Mouse (Mus musculus): ENCODE measurements around the gene Prkce. TPM values are rescaled to one million over a fixed set of nuclear protein-coding genes. Genes with fewer than 3 reads are reported as not detected.

Prkce gene
- total RNA-seq, 2 experiments from 2014 or later = 2.3 to 5.9 TPM

DNA sequence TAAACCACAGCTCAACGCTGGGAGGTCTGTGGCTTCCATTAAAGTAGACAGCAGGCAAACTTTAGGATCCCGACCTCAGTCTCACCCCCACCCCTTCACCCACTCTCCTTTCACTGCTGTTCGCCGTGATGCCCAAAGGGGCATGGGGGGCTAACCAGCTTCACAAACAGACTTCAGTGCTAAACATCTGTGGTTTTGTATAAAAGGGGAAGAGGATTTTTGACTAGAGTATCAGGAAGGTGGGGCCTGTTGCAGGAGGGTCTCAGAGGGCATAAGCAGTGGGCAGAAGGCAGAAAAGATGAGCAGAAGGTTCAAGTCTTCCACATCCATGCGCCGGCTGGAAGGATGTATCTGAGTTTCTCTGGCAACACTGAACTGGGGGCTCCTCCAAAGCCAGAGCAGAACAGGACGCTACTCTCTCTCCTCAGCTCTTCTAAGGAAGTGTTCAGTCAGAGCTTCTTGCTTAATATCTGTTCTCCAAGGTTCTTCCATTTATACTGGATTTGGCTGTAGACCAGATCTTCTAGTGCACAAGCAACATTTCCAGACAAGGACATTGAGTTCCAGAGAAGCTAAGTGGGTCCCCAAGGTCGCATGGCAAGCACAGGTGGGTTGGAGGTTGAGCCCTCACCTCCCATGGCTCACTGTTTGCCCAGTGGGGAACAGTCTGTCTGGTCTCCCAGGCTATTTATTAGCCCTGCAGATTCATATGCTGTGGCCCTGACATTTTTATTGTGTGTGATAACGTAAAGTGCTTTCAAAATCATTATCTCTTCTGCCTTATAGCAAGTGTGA lies 2.8 kb downstream of the Prkce start:
- ATAC-seq (replicated peaks; ENCODE audit: poor library complexity, severe bottlenecking) = peak; percentile 40

DNA sequence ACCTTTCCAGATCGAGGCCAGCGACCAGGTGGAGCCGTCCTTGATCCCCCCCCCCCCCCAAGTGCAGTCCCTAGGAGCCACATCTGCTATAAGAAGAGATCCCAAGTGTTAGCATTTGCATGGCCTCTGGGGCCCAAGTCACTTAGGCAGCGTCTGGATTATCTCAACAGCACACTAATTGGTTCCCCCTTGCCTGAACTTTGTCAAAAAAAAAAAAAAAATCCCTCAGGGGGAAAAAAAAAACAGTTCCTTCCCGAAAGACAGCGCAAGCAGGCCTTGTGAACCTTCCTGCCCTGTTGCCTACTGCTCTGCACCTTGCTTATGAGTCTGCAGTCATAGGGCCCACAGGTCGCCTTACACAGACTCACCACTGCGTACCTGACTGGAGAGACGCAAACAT lies 7.9 kb downstream of the Prkce start:
- ATAC-seq (replicated peaks; ENCODE audit: poor library complexity, severe bottlenecking) = no peak

DNA sequence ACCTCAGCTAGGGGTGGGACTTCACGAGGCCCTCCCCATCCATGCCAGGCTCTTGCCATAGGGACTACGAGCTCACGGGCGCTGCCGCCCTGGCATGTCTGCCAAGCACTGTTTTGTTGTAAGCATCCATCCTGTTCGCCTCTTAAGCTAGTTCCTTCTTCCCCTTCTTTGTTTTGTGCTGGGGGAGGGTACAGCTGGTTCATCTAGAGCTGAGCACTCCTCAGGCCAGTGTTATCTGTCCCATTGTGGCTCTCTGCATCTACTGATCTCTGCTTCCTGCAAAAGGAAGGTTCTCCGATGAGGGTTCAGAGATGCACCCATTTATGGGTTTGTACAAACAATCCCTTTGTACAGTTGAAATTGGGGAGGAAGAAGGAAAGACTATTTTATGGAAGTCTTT lies 9.1 kb downstream of the Prkce start:
- ATAC-seq (replicated peaks; ENCODE audit: poor library complexity, severe bottlenecking) = peak; percentile 35; the same call in 1 of the 2 replicates

DNA sequence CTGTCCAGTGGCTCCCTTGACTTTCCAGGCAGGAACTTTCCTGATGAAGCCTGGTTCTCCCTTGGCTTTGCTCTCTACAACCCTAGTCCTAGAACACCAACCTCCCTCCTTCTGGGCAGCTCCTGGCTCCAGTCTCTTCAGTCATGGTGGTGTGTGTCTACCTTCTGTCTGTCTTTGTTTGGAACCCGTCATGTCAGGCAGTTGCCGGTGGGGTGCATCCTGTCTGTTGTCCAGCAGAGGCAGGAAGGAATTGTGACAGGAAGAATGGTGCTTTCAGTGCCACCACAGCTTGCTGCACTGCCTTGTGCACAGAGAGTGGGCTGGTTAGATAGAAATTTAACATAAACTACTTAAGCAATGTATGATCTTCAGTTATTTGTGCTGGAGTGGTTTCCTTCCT lies 16.2 kb downstream of the Prkce start:
- ATAC-seq (replicated peaks; ENCODE audit: poor library complexity, severe bottlenecking) = peak; percentile 23

DNA sequence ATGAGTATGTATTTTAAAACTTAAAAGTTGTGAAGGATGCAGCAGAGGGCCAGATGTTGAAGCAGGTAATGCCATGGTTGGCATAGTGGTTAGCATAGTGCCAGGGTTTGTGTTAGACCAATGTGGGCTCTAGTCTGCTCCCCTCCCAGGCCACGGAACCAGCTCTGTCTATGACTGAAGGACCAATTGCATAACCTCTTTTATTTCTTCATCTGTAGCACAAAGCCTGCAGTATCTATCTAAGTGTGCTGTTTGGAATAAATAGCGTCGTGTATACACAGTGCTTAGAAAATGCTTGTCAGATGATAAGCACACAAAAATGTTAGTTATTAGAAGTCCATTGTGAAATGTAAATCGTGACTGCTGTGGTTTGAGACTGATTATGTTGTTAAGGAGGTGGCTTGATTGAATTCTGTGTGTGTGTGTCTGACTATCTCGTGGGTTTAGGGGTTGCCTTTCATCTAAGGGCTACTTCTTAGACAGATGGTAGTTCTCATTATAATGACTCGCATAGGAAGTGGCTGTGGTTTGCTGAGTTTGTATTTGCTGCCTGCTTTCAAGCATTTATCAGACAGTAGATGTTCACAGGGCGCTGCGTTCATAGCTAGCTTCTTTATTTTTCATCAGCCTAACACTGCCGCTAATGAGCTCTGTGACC lies 17.1 kb downstream of the Prkce start:
- ATAC-seq (replicated peaks; ENCODE audit: poor library complexity, severe bottlenecking) = peak; percentile 55

DNA sequence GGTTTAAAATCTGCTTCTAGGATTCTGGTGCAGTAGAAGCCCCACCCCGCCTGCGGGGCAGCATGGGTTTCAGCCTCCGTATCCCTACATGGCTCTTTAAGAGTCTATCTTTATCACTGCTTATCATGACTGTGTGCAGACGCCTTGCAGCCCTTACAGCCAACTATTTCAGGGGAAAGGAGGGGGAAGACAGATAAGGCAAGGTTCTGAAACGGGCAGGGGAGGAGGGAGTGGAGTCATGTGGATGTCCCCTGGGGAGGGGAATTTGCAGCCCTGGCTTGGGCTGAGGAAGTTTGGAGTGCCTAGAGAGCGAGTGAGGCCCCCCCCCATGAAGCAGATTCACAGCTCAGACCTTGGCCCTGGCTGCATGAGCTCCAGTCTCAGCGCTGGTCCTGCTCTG lies 18.0 kb downstream of the Prkce start:
- ATAC-seq (replicated peaks; ENCODE audit: poor library complexity, severe bottlenecking) = peak; percentile 20

DNA sequence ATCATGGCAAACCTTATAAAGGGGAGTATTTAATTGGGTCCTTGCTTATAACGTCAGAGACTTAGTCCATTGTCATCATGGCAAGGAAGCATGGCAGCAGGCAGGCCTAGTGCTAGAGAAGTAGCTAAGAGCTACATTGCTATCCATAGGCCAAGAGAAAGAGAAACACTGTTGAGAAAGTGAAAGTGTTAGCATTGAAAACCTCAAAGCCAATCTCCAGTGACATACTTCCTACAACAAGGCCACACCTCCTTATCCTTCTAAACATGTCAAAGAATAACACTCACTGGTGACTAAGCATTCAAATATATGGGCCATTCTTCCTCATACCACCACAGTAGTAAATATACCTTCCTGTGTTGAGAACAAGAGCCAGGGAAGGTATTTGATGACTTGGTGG lies 20.2 kb downstream of the Prkce start:
- ATAC-seq (replicated peaks; ENCODE audit: poor library complexity, severe bottlenecking) = peak; percentile 77

DNA sequence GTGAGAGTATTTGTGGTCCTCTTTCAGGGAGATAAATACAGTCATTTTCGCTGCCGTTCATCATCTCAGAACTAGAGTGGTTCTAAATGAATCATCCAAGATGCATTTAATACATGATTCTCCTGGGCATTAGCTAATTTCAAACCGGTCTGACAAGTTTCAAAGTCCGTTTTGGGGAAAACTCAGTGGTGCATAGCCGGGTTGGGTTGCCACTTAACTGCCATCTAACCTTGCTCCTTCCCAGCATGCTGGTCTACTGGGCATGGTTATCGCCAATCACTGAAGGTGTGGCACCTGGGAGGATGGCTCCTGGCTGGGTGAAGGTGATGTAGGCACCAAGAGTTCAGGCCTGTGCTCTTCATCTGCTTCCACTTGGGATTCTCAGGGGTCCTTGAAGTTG lies 26.4 kb downstream of the Prkce start:
- no peak for ATAC-seq (replicated peaks; ENCODE audit: poor library complexity, severe bottlenecking)

DNA sequence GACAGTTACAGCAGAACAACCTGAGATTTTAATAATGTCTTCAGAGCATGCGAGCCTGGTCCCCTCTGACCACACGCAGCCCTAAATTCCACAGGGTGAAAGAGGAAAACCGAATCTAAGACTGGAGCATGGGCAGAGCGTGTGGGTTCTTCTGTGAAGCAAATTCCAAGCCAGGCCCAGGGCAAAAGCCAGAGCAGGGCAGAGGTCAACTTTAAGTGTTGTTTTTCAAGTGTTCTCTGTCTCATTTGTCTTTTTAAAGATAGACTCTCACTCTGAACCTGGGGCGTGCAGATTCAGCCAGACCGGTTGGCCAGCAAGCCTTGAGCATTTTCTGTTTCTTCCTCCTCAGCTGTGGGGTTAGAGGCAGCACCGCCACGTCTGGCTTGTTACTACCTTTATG lies 27.3 kb downstream of the Prkce start:
- no peak for ATAC-seq (replicated peaks; ENCODE audit: poor library complexity, severe bottlenecking)

DNA sequence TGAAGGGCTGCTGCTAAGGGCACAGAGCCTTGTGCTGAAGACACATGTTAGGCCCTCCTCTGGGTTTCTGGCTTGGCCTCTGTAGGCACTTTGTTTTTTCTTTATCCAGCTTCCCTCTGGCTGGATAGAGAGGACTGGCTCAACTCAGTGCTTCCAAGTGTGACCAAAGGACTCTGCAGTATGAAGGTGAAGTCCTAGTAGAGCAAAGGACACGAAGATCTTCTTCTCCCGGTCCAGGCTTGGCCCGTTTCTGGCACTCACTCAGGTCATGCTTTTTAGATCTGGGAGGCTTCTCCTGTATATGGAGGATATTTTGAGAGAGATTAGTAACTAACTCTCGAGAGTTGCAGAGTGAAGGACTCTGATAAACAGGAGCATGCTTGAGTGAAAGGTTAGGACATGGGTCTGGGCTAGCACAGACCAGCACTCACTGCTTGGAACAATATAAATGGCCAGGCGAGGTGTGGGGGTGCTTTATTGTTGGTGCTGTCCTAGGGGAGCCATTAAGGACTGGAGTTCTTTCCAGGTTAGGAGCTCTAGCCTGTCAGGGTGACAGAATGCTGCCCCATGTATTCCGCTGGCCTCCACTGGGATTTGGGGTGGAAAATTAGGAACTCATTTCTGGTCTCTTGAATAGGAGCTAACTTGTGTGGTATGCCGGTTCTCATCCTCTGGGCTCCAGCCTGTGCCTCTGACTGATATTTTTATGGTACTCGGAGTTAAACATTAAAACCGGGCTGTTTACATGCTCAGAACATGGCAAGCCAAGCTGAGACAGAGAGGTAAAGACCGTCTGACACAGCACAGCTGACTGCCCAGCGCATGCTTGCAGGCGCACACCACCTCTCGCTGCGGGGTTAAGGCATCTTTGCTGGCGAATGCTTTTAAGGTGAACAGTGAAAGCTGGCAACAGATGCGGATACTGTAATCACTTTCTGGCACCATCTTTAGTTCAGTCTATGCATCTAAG lies 31.2 kb downstream of the Prkce start:
- ATAC-seq (replicated peaks; ENCODE audit: poor library complexity, severe bottlenecking) = no peak

DNA sequence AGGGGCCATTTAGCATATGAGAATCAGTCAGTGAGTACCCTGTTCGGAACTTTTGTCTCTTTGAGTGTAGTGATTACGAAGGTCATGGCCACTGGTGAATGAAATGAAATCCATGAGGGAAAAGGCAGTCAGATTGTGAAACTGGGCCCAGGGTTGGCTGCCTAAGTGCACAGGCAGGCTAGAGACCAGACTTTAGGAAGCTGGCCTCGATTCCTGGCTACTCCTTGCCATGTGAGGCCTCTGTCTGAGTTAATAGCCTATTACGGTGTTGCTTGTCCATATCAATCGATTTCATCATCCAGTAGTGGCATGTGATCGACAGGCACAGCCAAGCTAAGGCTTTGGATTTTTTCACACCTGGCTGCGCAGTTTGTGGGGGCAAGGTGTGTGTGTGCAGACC lies 34.4 kb downstream of the Prkce start:
- ATAC-seq (replicated peaks; ENCODE audit: poor library complexity, severe bottlenecking) = no peak

DNA sequence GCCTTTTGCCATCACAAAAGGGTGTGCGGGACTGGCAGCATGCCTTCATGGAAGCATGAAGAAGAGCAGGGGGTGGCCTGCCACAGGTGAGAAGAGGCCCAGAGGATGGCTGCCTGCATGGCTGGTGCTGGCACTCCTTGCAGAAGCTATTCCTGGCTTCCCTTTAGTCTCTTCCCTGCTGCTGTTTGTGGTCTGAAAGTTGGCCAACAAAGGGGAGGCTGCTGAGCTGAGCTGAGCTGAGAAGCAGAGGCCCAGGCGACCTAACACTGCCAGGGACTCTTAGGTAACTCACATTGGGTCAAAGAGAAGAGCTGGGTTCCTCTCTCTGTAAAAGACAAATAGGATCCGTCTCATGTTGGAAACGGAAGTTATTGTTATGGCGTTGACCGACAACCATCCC lies 35.4 kb downstream of the Prkce start:
- peak; percentile 85 for ATAC-seq (replicated peaks; ENCODE audit: poor library complexity, severe bottlenecking)

DNA sequence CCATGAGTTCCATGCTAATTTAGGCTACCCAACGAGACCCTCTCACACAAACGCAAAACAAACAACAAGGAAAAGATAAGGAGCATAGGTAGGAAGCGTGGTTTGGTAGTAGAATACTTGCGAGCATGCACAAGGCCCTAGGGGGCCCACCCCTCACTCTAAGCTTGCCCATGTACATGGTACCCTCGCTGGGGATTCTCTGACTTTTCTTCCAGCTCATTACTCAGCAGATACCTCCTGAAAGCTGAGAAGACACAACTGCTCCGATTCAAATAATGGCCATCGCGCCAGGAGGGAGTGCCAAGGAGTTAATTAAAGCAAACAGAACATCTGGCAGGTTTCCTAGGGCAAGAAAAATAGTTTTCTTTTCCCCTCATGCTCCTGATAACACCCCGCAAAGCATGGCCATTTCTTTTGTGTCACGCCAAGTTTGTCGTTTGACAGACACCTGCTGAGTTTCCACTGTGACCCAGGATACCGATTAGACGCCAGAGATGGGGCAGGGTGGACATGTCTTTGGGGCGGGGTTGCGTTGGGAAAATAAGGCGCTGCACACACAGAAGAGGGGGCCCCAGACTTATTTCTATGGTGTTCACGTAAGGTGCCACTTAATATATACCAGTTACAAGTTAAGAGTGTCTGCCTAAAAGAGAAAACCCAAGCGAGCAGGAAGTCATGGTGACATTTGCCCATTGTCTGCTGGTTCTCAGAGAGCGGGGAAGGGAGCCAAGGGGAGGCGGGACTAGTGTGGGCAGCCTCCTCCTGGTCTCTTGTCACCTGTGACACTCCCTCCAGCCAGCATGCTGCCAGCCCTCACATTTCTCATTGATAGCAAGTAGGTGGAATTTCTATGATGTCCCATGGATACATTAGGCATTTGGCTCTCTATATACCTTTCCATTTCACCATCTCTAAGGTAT lies 36.2 kb downstream of the Prkce start:
- no peak for ATAC-seq (replicated peaks; ENCODE audit: poor library complexity, severe bottlenecking)

DNA sequence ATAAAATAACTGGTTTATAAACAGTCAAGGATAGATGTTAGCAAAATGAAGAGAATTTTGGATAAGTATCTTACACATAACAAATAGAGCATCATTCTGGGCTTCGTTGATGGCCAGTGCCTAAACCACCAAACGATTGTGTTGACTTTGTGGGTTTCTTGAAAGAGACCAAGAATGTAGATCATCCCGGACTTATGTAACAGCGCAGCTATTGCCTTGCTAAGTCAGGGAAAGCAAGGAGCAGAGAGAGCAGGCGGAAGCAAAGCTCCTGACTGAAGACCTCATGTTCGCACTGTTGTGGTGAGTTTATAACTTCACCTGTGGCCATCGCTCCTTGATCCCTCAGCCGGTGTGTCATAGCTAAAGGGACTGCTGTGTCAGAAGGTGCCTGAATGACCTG lies 38.7 kb downstream of the Prkce start:
- ATAC-seq (replicated peaks; ENCODE audit: poor library complexity, severe bottlenecking) = peak; percentile 32; the same call in 1 of the 2 replicates

DNA sequence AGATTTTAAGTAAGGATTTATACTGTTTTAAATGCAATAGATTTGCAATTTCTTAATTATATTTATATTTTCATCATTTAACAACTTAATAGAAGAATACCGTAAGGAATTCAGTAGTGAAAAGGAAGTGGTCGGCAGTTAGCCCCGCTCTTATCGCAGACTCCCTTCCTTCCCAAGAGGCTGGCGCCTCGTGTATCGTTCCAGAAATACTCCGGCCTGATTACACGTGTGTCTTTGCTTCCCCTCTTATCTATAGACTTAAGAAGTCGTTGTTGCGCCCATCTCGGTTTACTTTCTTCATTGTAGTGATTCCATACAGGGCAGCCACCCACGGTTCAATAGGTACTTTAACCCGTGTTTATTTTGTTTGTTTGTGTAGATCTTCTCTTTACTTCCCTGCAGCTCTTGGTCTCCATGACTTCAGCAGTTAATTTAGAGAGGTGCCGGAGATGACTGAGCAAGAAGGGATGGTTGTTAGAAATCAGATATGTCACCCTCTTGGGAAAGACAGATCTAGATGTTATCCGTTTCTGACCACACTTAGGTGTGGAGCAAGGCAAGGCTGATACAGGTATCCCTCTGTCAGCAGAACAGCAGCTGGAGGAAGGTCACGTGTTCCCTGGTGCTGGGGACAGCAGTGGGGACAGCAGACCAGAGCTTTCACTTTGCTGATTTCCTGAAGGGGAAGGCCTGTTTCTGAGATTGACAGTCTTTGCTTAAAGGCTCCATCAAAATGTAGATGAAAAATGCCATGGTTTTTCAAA lies 40.7 kb downstream of the Prkce start:
- peak; percentile 29 for ATAC-seq (replicated peaks; ENCODE audit: poor library complexity, severe bottlenecking)

DNA sequence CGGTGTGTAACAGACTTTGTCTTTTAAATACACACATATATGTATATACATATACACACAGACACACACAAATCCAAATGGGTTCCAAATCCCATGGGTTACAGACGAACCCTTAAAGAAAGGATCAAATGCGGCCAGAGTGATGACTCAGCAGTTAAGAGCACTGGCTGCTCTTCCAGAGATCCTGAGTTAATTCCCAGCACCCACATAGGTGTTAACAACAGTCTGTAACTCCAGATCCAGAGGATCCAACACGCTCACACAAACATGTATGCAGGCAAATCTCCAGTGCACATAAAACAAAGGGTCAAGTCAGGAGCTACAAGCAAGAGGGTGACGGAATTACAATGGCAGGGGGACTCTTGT lies 41.2 kb downstream of the Prkce start:
- no peak for ATAC-seq (replicated peaks; ENCODE audit: poor library complexity, severe bottlenecking)

DNA sequence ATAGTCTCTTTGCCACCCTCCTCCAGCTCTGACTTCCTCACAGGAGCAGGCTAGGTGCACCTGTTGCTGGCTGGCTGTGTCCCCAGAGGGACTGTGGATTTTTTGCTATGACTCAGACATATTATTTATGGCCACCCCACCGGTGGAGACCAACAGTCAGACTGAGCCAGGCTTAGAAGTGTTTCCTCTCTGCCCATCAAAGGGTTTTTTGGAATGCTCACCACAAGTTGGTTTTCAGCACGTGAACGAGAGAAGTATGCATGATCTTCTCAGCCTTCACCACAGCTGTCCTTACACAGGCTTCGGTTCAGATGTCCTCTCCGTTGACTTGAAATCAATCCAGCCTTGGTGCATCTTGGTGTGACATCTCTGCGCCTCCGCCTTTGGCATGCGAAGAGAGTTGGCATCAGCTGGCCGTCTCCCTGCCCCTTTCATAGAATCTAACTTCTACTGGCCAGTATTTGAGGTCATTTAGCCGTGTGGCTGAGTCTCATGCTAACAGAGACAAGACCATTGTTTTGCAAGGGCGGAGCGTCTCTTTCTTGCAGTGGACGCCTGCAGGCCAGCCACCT lies 42.2 kb downstream of the Prkce start:
- ATAC-seq (replicated peaks; ENCODE audit: poor library complexity, severe bottlenecking) = no peak; the same call in 1 of the 2 replicates

DNA sequence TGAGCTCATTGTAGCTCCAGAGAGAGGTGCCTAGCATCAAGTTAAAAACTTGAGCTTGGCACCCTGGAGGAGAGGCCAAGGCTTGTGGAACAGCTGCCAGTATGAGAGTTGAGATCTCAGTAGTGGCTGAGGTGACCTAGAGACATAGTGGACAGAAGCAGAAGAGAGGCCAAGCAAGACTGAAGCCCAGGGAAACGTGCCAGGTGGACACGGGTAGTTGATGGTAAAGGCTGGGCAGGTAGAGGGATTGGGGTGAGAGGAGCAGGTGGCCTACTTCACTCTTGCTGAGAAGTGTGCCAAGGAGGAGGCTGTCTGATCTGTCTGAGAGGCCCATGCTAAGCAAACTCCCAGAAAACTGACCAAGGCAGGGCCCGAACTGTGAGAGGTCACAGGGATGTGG lies 44.6 kb downstream of the Prkce start:
- ATAC-seq (replicated peaks; ENCODE audit: poor library complexity, severe bottlenecking) = no peak

DNA sequence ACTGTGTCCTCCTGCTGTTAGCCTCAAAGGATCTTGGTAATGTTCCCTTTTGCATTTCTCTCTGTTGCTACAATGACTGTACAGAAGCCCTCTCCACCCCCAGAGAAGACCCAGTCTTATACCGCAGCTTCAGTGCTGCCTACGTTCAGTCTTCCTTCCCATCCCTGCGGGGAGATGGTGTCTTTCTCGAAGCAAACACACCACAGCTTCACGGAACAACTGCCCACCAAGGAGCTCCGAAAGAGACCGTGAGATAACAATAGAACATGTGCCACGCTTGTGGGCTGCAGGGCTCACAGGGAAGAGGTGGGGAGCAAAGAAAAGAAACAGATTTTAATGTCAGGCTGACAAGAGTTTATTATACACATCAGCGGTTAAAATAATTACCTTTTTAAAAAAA lies 46.7 kb downstream of the Prkce start:
- ATAC-seq (replicated peaks; ENCODE audit: poor library complexity, severe bottlenecking) = no peak
